Comparison of ENCODE assay signal across 8 mouse cellular contexts in genomic region chr2:83714783-83715182, GRCm38 (mm10). TPM values are rescaled to one million over a fixed set of nuclear protein-coding genes. Genes with fewer than 3 reads are reported as not detected.
A peak's percentile ranks its signal among the peaks of the same experiment; 100 is the strongest.
DNase-seq lines count a peak whose midpoint lies in the region; ATAC-seq and TF ChIP-seq lines count a peak whose summit lies in the region.

No protein-coding gene starts in this region.

- TF ChIP-seq CTCF in brain, embryonic 14.5 days (IDR thresholded peaks at IDR 0.05; ENCODE audit: borderline replicate concordance, extremely low read depth, insufficient read depth, insufficient read length), result no peak

- no peak for TF ChIP-seq POLR2A in brain, embryonic 14.5 days (IDR thresholded peaks at IDR 0.05; ENCODE audit: borderline replicate concordance, extremely low read depth, insufficient read depth, insufficient read length, poor library complexity, severe bottlenecking)

- peaks cover 13% of the 10 kb centered on the region for H3K4me1 ChIP-seq in intestine, embryonic 14.5 days (replicated peaks; ENCODE audit: control insufficient read depth, insufficient read depth, low read length)
- H3K4me1 ChIP-seq in neural tube, embryonic 14.5 days (ENCODE audit: control insufficient read depth, insufficient read depth, low read length), result no peaks in the 10 kb centered on the region

- peak overlapping the region; percentile 23; the same call in 1 of the 2 replicates for H3K4me2 ChIP-seq in intestine, embryonic 14.5 days (ENCODE audit: low read length)
- H3K4me2 ChIP-seq in neural tube, embryonic 14.5 days (ENCODE audit: low read depth, low read length), result no peak overlapping the region

- H3K9me3 ChIP-seq in intestine, embryonic 14.5 days (ENCODE audit: control insufficient read depth, low read length), result no peaks in the 10 kb centered on the region
- H3K9me3 ChIP-seq in neural tube, embryonic 14.5 days (ENCODE audit: control insufficient read depth, low read length), result no peaks in the 10 kb centered on the region

- H3K9ac ChIP-seq in intestine, embryonic 14.5 days (ENCODE audit: low read length), result no peak overlapping the region
- H3K9ac ChIP-seq in neural tube, embryonic 14.5 days (replicated peaks; ENCODE audit: low read depth, low read length), result no peak overlapping the region

- no peak overlapping the region for H3K27ac ChIP-seq in intestine, embryonic 14.5 days (ENCODE audit: low read depth)
- no peak overlapping the region for H3K27ac ChIP-seq in neural tube, embryonic 14.5 days (ENCODE audit: low read depth, low read length)

- no peaks in the 10 kb centered on the region for H3K36me3 ChIP-seq in intestine, embryonic 14.5 days (ENCODE audit: control insufficient read depth, insufficient read depth, low read length)
- H3K36me3 ChIP-seq in neural tube, embryonic 14.5 days (ENCODE audit: control insufficient read depth, insufficient read depth, low read length), result no peaks in the 10 kb centered on the region

- ATAC-seq in cerebellum, adult (ENCODE audit: insufficient number of reproducible peaks, low FRiP score, low TSS enrichment), result no peak
- ATAC-seq in intestine, embryonic 14.5 days (replicated peaks; ENCODE audit: low FRiP score, low TSS enrichment, low read depth), result peak; percentile 59; the same call in 1 of the 2 replicates
- peak; percentile 75; the same call in 1 of the 2 replicates for ATAC-seq in neural tube, embryonic 14.5 days (ENCODE audit: low read depth)

- DNase-seq in cerebellum, adult 11-12 months, result peak; percentile 24
- peak; percentile 73 for DNase-seq in brain, embryonic 14.5 days (ENCODE audit: low read depth)
- peak; percentile 78 for DNase-seq in gastrocnemius, postnatal 14 days
- DNase-seq in intestine, embryonic 14.5 days (ENCODE audit: low spot score), result peak; percentile 66
- peak; percentile 72 for DNase-seq in left cerebral cortex, postnatal 4 days
- DNase-seq in thymus, postnatal 36 days, result no peak

- intact Hi-C loops in gastrocnemius, postnatal 14 days (cut with DNase I; ENCODE audit: low total_unique reads), result no loop called here
- intact Hi-C loops in left cerebral cortex, postnatal 4 days (cut with DNase I), result no loop called here

- no peaks in the 10 kb centered on the region for H3K27me3 ChIP-seq in intestine, embryonic 14.5 days (replicated peaks; ENCODE audit: control insufficient read depth, insufficient read depth, low read length)
- no peaks in the 10 kb centered on the region for H3K27me3 ChIP-seq in neural tube, embryonic 14.5 days (ENCODE audit: control insufficient read depth, insufficient read depth, low read length)

- 7% methylated on average over 6 of the region's 6 CpGs for WGBS in intestine, embryonic 14.5 days
- WGBS in neural tube, embryonic 14.5 days, result 7% methylated on average over 6 of the region's 6 CpGs

- H3K4me3 ChIP-seq in intestine, embryonic 14.5 days (ENCODE audit: low read depth, low read length), result no peak overlapping the region
- H3K4me3 ChIP-seq in neural tube, embryonic 14.5 days (ENCODE audit: low read depth, low read length), result no peak overlapping the region

RNA-seq across cellular contexts. Expression of gene Itgav, which starts 9.4 kb away (rescaled TPM):
- polyA plus RNA-seq in brain, embryonic 14.5 days (2012; rRNA removed), result 10.0 and 17.6 TPM in 2 replicates
- 10 to 100 TPM; 46.3 to 58.0 TPM for total RNA-seq in gastrocnemius, postnatal 14 days (2021)
- 75.3 and 85.3 TPM in 2 replicates for polyA plus RNA-seq in intestine, embryonic 14.5 days (2014; fragmentation: Nextera tagmentation; extraction: Ambion mirVana)
- 10 to 100 TPM; 29.7 to 30.6 TPM for total RNA-seq in left cerebral cortex, postnatal 4 days (2021)
- polyA plus RNA-seq in neural tube, embryonic 14.5 days (2014; fragmentation: Nextera tagmentation; extraction: Ambion mirVana), result 32.9 and 37.0 TPM in 2 replicates

Comparison
In these comparisons a context has a peak if more than half of its experiments do, and no peak if none do; other contexts are left out.
1. DNase-seq: peak in cerebellum, adult 11-12 months (single experiment), brain, embryonic 14.5 days (single experiment), gastrocnemius, postnatal 14 days (single experiment), intestine, embryonic 14.5 days (single experiment) and left cerebral cortex, postnatal 4 days (single experiment); none in thymus, postnatal 36 days (0 of 2).